Comparison of ENCODE assay signal across 8 mouse cellular contexts in the genomic region with DNA sequence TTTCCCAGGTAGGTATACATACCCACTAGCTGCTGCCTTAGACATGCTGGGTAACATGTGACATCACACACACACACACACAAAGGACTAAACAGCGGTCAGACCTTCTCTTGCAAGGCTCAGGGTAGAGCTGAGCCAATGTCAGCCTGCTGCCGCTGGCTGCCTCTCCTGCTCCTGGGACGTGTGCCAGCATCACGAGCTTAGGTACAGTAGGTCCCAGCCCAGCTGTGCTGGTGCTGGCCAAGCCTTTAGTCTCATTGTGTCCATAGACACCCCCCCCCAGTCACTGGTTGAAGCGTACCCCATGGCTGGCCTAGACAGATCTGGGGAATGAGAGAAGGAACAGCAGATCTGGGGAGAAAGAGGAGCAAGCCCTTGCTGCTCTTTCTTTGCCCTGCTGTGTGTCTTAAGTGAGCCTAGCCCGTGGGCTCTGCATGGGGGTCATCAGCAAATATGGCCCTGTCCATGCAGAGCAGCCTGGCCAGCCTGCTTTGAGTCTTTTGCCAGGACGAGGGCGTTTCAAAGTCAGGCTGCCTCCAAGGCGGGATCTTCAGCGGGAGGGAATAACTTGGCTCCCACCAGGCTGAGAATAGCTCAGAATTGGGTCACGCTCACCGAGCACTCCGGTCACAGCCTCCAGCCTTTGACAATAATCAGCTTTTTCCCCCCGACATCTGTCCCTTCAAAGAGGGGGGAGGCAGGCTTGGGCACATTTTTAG. TPM values are rescaled to one million over a fixed set of nuclear protein-coding genes. Genes with fewer than 3 reads are reported as not detected.
DNase-seq lines count a peak whose midpoint lies in the region; ATAC-seq and TF ChIP-seq lines count a peak whose summit lies in the region.

No protein-coding gene starts in this region.

- TF ChIP-seq POLR2A in kidney, adult 2 months (IDR thresholded peaks at IDR 0.05; ENCODE audit: low read depth, low read length): no peak
- no peak for TF ChIP-seq POLR2A in small intestine, adult 2 months (IDR thresholded peaks at IDR 0.05; ENCODE audit: low read depth, low read length)

- whole genome bisulfite sequencing in neural tube, embryonic 11.5 days: 35% methylated on average over 14 of the region's 14 CpGs
- WGBS in embryonic facial prominence, embryonic 10.5 days: 43% methylated on average over 14 of the region's 14 CpGs
- WGBS in heart, embryonic 10.5 days: 30% methylated on average over 14 of the region's 14 CpGs
- 12% methylated on average over 14 of the region's 14 CpGs for WGBS in kidney, adult 2 months
- WGBS in small intestine, adult 2 months: 23% methylated on average over 14 of the region's 14 CpGs

- no peak for DNase-seq in neural tube, embryonic 11.5 days (ENCODE audit: low spot score)
- DNase-seq in neural tube, embryonic 10.5 days (ENCODE audit: extremely low spot score, low spot score): no peak
- no peak for DNase-seq in embryonic facial prominence, embryonic 10.5 days (ENCODE audit: low spot score)
- no peak for DNase-seq in heart, embryonic 10.5 days (ENCODE audit: low spot score)
- peak; percentile 95 for DNase-seq in kidney, adult 2 months
- peak; percentile 78 for DNase-seq in lung, postnatal 14 days

- peaks cover 2% of the 10 kb centered on the region for H3K36me3 ChIP-seq in neural tube, embryonic 11.5 days (ENCODE audit: control insufficient read depth, insufficient read depth, low read length)
- peaks cover 19% of the 10 kb centered on the region for H3K36me3 ChIP-seq in embryonic facial prominence, embryonic 10.5 days (replicated peaks)
- H3K36me3 ChIP-seq in heart, embryonic 10.5 days: peaks cover 16% of the 10 kb centered on the region
- H3K36me3 ChIP-seq in kidney, adult 2 months (ENCODE audit: control insufficient read depth, insufficient read depth, low read length): no peaks in the 10 kb centered on the region
- H3K36me3 ChIP-seq in small intestine, adult 2 months (ENCODE audit: control insufficient read depth, insufficient read depth, low read length): peaks cover 4% of the 10 kb centered on the region; the same call in 1 of the 2 replicates

- no peaks in the 10 kb centered on the region for H3K27me3 ChIP-seq in neural tube, embryonic 11.5 days (ENCODE audit: control insufficient read depth, insufficient read depth, low read length)
- no peaks in the 10 kb centered on the region for H3K27me3 ChIP-seq in embryonic facial prominence, embryonic 10.5 days (replicated peaks; ENCODE audit: low read depth, poor library complexity, severe bottlenecking)
- no peaks in the 10 kb centered on the region for H3K27me3 ChIP-seq in heart, embryonic 10.5 days (ENCODE audit: insufficient read depth, poor library complexity, severe bottlenecking)
- no peaks in the 10 kb centered on the region for H3K27me3 ChIP-seq in kidney, adult 2 months (replicated peaks; ENCODE audit: control insufficient read depth, insufficient read depth, low read length)
- H3K27me3 ChIP-seq in small intestine, adult 2 months (ENCODE audit: control insufficient read depth, insufficient read depth, low read length): no peaks in the 10 kb centered on the region

- no peak overlapping the region for H3K4me2 ChIP-seq in neural tube, embryonic 11.5 days (ENCODE audit: low read depth)

- no peak for ATAC-seq in neural tube, embryonic 11.5 days (ENCODE audit: insufficient read depth, low FRiP score, low TSS enrichment)
- no peak for ATAC-seq in CD4-positive, CD25-positive, alpha-beta regulatory T cell, adult 4 months

- H3K9ac ChIP-seq in neural tube, embryonic 11.5 days (ENCODE audit: low read length): peak overlapping the region; percentile 44

- no peak for TF ChIP-seq CTCF in kidney, adult 2 months (conservative IDR thresholded peaks at IDR 0.05; ENCODE audit: insufficient read depth, insufficient read length, low read depth, low read length)
- TF ChIP-seq CTCF in small intestine, adult 2 months (IDR thresholded peaks at IDR 0.05; ENCODE audit: extremely low read depth, insufficient read length, insufficient replicate concordance, low read depth, low read length): no peak

- no peaks in the 10 kb centered on the region for H3K9me3 ChIP-seq in neural tube, embryonic 11.5 days (ENCODE audit: control insufficient read depth, low read length)
- no peaks in the 10 kb centered on the region for H3K9me3 ChIP-seq in embryonic facial prominence, embryonic 10.5 days
- H3K9me3 ChIP-seq in heart, embryonic 10.5 days: no peaks in the 10 kb centered on the region

- no peak overlapping the region for H3K4me3 ChIP-seq in neural tube, embryonic 11.5 days (ENCODE audit: low read depth, low read length)
- H3K4me3 ChIP-seq in embryonic facial prominence, embryonic 10.5 days: no peak overlapping the region
- H3K4me3 ChIP-seq in heart, embryonic 10.5 days: no peak overlapping the region
- no peak overlapping the region for H3K4me3 ChIP-seq in kidney, adult 2 months (ENCODE audit: insufficient read depth, low read depth, low read length)
- no peak overlapping the region for H3K4me3 ChIP-seq in small intestine, adult 2 months (ENCODE audit: low read depth, low read length)

- H3K4me1 ChIP-seq in neural tube, embryonic 11.5 days (ENCODE audit: control insufficient read depth, insufficient read depth, low read length): peaks cover 29% of the 10 kb centered on the region
- peaks cover 45% of the 10 kb centered on the region for H3K4me1 ChIP-seq in embryonic facial prominence, embryonic 10.5 days
- peaks cover 77% of the 10 kb centered on the region for H3K4me1 ChIP-seq in heart, embryonic 10.5 days
- peaks cover 32% of the 10 kb centered on the region; the same call in 1 of the 2 replicates for H3K4me1 ChIP-seq in kidney, adult 2 months (ENCODE audit: control insufficient read depth, insufficient read depth, low read length)
- H3K4me1 ChIP-seq in small intestine, adult 2 months (ENCODE audit: control insufficient read depth, insufficient read depth, insufficient read length, low read length): peaks cover 50% of the 10 kb centered on the region

- peak overlapping the region; percentile 30; the same call in 1 of the 2 replicates for H3K27ac ChIP-seq in neural tube, embryonic 11.5 days (ENCODE audit: low read depth, low read length)
- peak overlapping the region; percentile 68 for H3K27ac ChIP-seq in embryonic facial prominence, embryonic 10.5 days (replicated peaks)
- peak overlapping the region; percentile 87 for H3K27ac ChIP-seq in heart, embryonic 10.5 days
- H3K27ac ChIP-seq in kidney, adult 2 months (ENCODE audit: insufficient read depth, low read depth, low read length): peak overlapping the region; percentile 67
- peak overlapping the region; percentile 91 for H3K27ac ChIP-seq in small intestine, adult 2 months (ENCODE audit: insufficient read depth, low read depth, low read length)

RNA-seq across cellular contexts. Expression of gene Trmt61a, which starts 9.6 kb away (rescaled TPM):
- polyA plus RNA-seq in neural tube, embryonic 11.5 days (2014; fragmentation: Nextera tagmentation; extraction: Ambion mirVana): 5.8 and 6.6 TPM in 2 replicates
- polyA plus RNA-seq in embryonic facial prominence, embryonic 10.5 days (2016; fragmentation: Nextera tagmentation; extraction: Ambion mirVana): 17.7 and 19.6 TPM in 2 replicates
- polyA plus RNA-seq in heart, embryonic 10.5 days (2016; fragmentation: Nextera tagmentation; extraction: Ambion mirVana): 12.7 and 18.9 TPM in 2 replicates
- polyA plus RNA-seq in kidney, adult 2 months (2012; rRNA removed): 12.4 and 16.9 TPM in 2 replicates
- 24.9 and 33.6 TPM in 2 replicates for polyA plus RNA-seq in small intestine, adult 2 months (2012; rRNA removed)
- 1 to 10 TPM; 2.9 to 4.8 TPM for polyA plus RNA-seq in CD4-positive, CD25-positive, alpha-beta regulatory T cell, adult 4 months (2017; shearing (Covaris generic))

RNA-seq across cellular contexts. Expression of gene Ckb, which starts 15.4 kb away (rescaled TPM):
- polyA plus RNA-seq in neural tube, embryonic 11.5 days (2014; fragmentation: Nextera tagmentation; extraction: Ambion mirVana): 2,083 and 2,271 TPM in 2 replicates
- polyA plus RNA-seq in embryonic facial prominence, embryonic 10.5 days (2016; fragmentation: Nextera tagmentation; extraction: Ambion mirVana): 479 and 683 TPM in 2 replicates
- 408 and 575 TPM in 2 replicates for polyA plus RNA-seq in heart, embryonic 10.5 days (2016; fragmentation: Nextera tagmentation; extraction: Ambion mirVana)
- polyA plus RNA-seq in kidney, adult 2 months (2012; rRNA removed): 280 and 340 TPM in 2 replicates
- 599 and 1,328 TPM in 2 replicates for polyA plus RNA-seq in small intestine, adult 2 months (2012; rRNA removed)
- 10 to 100 TPM; 24.1 to 30.0 TPM for polyA plus RNA-seq in CD4-positive, CD25-positive, alpha-beta regulatory T cell, adult 4 months (2017; shearing (Covaris generic))

RNA-seq across cellular contexts. Expression of gene Bag5, which starts 25.5 kb away (rescaled TPM):
- 58.8 and 60.0 TPM in 2 replicates for polyA plus RNA-seq in neural tube, embryonic 11.5 days (2014; fragmentation: Nextera tagmentation; extraction: Ambion mirVana)
- 50.2 and 58.0 TPM in 2 replicates for polyA plus RNA-seq in embryonic facial prominence, embryonic 10.5 days (2016; fragmentation: Nextera tagmentation; extraction: Ambion mirVana)
- polyA plus RNA-seq in heart, embryonic 10.5 days (2016; fragmentation: Nextera tagmentation; extraction: Ambion mirVana): 43.7 and 47.7 TPM in 2 replicates
- 11.3 and 14.6 TPM in 2 replicates for polyA plus RNA-seq in kidney, adult 2 months (2012; rRNA removed)
- polyA plus RNA-seq in small intestine, adult 2 months (2012; rRNA removed): 3.4 and 5.5 TPM in 2 replicates
- 10 to 100 TPM; 32.5 to 37.9 TPM for polyA plus RNA-seq in CD4-positive, CD25-positive, alpha-beta regulatory T cell, adult 4 months (2017; shearing (Covaris generic))

RNA-seq across cellular contexts. Expression of gene Apopt1, which starts 25.6 kb away (rescaled TPM):
- 53.1 and 53.4 TPM in 2 replicates for polyA plus RNA-seq in neural tube, embryonic 11.5 days (2014; fragmentation: Nextera tagmentation; extraction: Ambion mirVana)
- 56.2 and 56.4 TPM in 2 replicates for polyA plus RNA-seq in embryonic facial prominence, embryonic 10.5 days (2016; fragmentation: Nextera tagmentation; extraction: Ambion mirVana)
- 53.3 and 55.2 TPM in 2 replicates for polyA plus RNA-seq in heart, embryonic 10.5 days (2016; fragmentation: Nextera tagmentation; extraction: Ambion mirVana)
- polyA plus RNA-seq in kidney, adult 2 months (2012; rRNA removed): 63.8 and 68.4 TPM in 2 replicates
- 12.1 and 16.7 TPM in 2 replicates for polyA plus RNA-seq in small intestine, adult 2 months (2012; rRNA removed)
- 10 to 100 TPM; 69.2 to 69.5 TPM for polyA plus RNA-seq in CD4-positive, CD25-positive, alpha-beta regulatory T cell, adult 4 months (2017; shearing (Covaris generic))

Comparison
In these comparisons a context has a peak if more than half of its experiments do, and no peak if none do; other contexts are left out.
1. DNase-seq: peak in kidney, adult 2 months (single experiment) and lung, postnatal 14 days (single experiment); none in neural tube, embryonic 11.5 days (single experiment), neural tube, embryonic 10.5 days (single experiment), embryonic facial prominence, embryonic 10.5 days (single experiment) and heart, embryonic 10.5 days (single experiment).
2. H3K27ac ChIP-seq: peak in every context shown above with its lines; median percentile 91 in small intestine, adult 2 months; 87 in heart, embryonic 10.5 days; 68 in embryonic facial prominence, embryonic 10.5 days; 67 in kidney, adult 2 months; 30 in neural tube, embryonic 11.5 days.